Mouse (Mus musculus): Measurements from ENCODE around the gene Pbx1. TPM values are rescaled to one million over a fixed set of nuclear protein-coding genes. Genes with fewer than 3 reads are reported as not detected.

Pbx1 gene
- polyA plus RNA-seq, 1 experiment, result 46.9 TPM

GRCm38 (mm10) chr1:168215468-168215867 lies 216.6 kb downstream of the Pbx1 start:
- TF ChIP-seq CTCF (conservative IDR thresholded peaks at IDR 0.05; ENCODE audit: insufficient read depth, insufficient read length, low read depth, low read length), result no peak
- TF ChIP-seq POLR2A (IDR thresholded peaks at IDR 0.05; ENCODE audit: low read depth, low read length), result no peak
- H3K27me3 ChIP-seq (replicated peaks; ENCODE audit: control insufficient read depth, insufficient read depth, low read length), result no peaks in the 10 kb centered on the region
- H3K27ac ChIP-seq (ENCODE audit: insufficient read depth, low read depth, low read length), result no peak overlapping the region
- 32% methylated on average over 6 of the region's 6 CpGs for WGBS
- no peak overlapping the region for H3K4me3 ChIP-seq (ENCODE audit: insufficient read depth, low read depth, low read length)
- no peaks in the 10 kb centered on the region for H3K36me3 ChIP-seq (ENCODE audit: control insufficient read depth, insufficient read depth, low read length)
- H3K4me1 ChIP-seq (ENCODE audit: control insufficient read depth, insufficient read depth, low read length), result peaks cover 39% of the 10 kb centered on the region
- DNase-seq, result no peak

- 11% methylated on average over 5 of the region's 5 CpGs for WGBS
- Histone ChIP-seq H3K27me3 (replicated peaks; ENCODE audit: control insufficient read depth, insufficient read depth, low read length) (no peaks in the 10 kb centered on the region), H3K4me3 (ENCODE audit: insufficient read depth, low read depth, low read length) (no peak overlapping the region), H3K36me3 (ENCODE audit: control insufficient read depth, insufficient read depth, low read length) (no peaks in the 10 kb centered on the region; the same call in 1 of the 2 replicates), H3K27ac (ENCODE audit: insufficient read depth, low read depth, low read length) (no peak overlapping the region), H3K4me1 (ENCODE audit: control insufficient read depth, insufficient read depth, low read length) (peaks cover 28% of the 10 kb centered on the region; the same call in 1 of the 2 replicates)
- TF ChIP-seq POLR2A (IDR thresholded peaks at IDR 0.05; ENCODE audit: low read depth, low read length) (no peak), CTCF (conservative IDR thresholded peaks at IDR 0.05; ENCODE audit: insufficient read depth, insufficient read length, low read depth, low read length) (peak; percentile 95)
- DNase-seq, result peak; percentile 76
These were observed 218.0 kb downstream of the Pbx1 start for GRCm38 (mm10) chr1:168214040-168214443.

- Histone ChIP-seq H3K4me1 (ENCODE audit: control insufficient read depth, insufficient read depth, low read length) (peaks cover 26% of the 10 kb centered on the region; the same call in 1 of the 2 replicates), H3K36me3 (ENCODE audit: control insufficient read depth, insufficient read depth, low read length) (no peaks in the 10 kb centered on the region; the same call in 1 of the 2 replicates), H3K27ac (ENCODE audit: insufficient read depth, low read depth, low read length) (no peak overlapping the region), H3K4me3 (ENCODE audit: insufficient read depth, low read depth, low read length) (no peak overlapping the region), H3K27me3 (replicated peaks; ENCODE audit: control insufficient read depth, insufficient read depth, low read length) (no peaks in the 10 kb centered on the region)
- no peak for TF ChIP-seq POLR2A (IDR thresholded peaks at IDR 0.05; ENCODE audit: low read depth, low read length)
- no peak for TF ChIP-seq CTCF (conservative IDR thresholded peaks at IDR 0.05; ENCODE audit: insufficient read depth, insufficient read length, low read depth, low read length)
- no peak for DNase-seq
- WGBS, result 33% methylated on average over 3 of the region's 3 CpGs
These were observed 218.5 kb downstream of the Pbx1 start for GRCm38 (mm10) chr1:168213595-168213994.

GRCm38 (mm10) chr1:168210401-168210800 lies 221.7 kb downstream of the Pbx1 start:
- WGBS, result 94% methylated on average over 5 of the region's 5 CpGs
- Histone ChIP-seq H3K27ac (ENCODE audit: insufficient read depth, low read depth, low read length) (no peak overlapping the region), H3K4me3 (ENCODE audit: insufficient read depth, low read depth, low read length) (no peak overlapping the region), H3K27me3 (replicated peaks; ENCODE audit: control insufficient read depth, insufficient read depth, low read length) (no peaks in the 10 kb centered on the region), H3K4me1 (ENCODE audit: control insufficient read depth, insufficient read depth, low read length) (peaks cover 16% of the 10 kb centered on the region; the same call in 1 of the 2 replicates), H3K36me3 (ENCODE audit: control insufficient read depth, insufficient read depth, low read length) (no peaks in the 10 kb centered on the region; the same call in 1 of the 2 replicates)
- TF ChIP-seq POLR2A (IDR thresholded peaks at IDR 0.05; ENCODE audit: low read depth, low read length) (no peak), CTCF (conservative IDR thresholded peaks at IDR 0.05; ENCODE audit: insufficient read depth, insufficient read length, low read depth, low read length) (no peak)
- DNase-seq, result no peak

GRCm38 (mm10) chr1:168200570-168201156 lies 231.4 kb downstream of the Pbx1 start:
- 0 out of 2 replicates have a peak, but pooled peaks cover 2% of the 10 kb centered on the region for H3K4me1 ChIP-seq (ENCODE audit: control insufficient read depth, insufficient read depth, low read length)
- no peaks in the 10 kb centered on the region for H3K27me3 ChIP-seq (replicated peaks; ENCODE audit: control insufficient read depth, insufficient read depth, low read length)
- no peak overlapping the region for H3K27ac ChIP-seq (ENCODE audit: insufficient read depth, low read depth, low read length)
- H3K36me3 ChIP-seq (ENCODE audit: control insufficient read depth, insufficient read depth, low read length), result peaks cover 1% of the 10 kb centered on the region; the same call in 1 of the 2 replicates
- WGBS, result 93% methylated on average over 13 of the region's 13 CpGs
- no peak for DNase-seq
- no peak overlapping the region for H3K4me3 ChIP-seq (ENCODE audit: insufficient read depth, low read depth, low read length)
- TF ChIP-seq CTCF (conservative IDR thresholded peaks at IDR 0.05; ENCODE audit: insufficient read depth, insufficient read length, low read depth, low read length) (no peak), POLR2A (IDR thresholded peaks at IDR 0.05; ENCODE audit: low read depth, low read length) (no peak)

- H3K27me3 ChIP-seq (replicated peaks; ENCODE audit: control insufficient read depth, insufficient read depth, low read length), result no peaks in the 10 kb centered on the region
- no peak for DNase-seq
- WGBS, result 77% methylated on average over 5 of the region's 5 CpGs
These were observed 233.8 kb downstream of the Pbx1 start for GRCm38 (mm10) chr1:168198276-168198675.

GRCm38 (mm10) chr1:168197908-168198258 lies 234.2 kb downstream of the Pbx1 start:
- Histone ChIP-seq H3K4me1 (ENCODE audit: control insufficient read depth, insufficient read depth, low read length) (0 out of 2 replicates have a peak, but pooled peaks cover 2% of the 10 kb centered on the region), H3K36me3 (ENCODE audit: control insufficient read depth, insufficient read depth, low read length) (peaks cover 3% of the 10 kb centered on the region), H3K27me3 (replicated peaks; ENCODE audit: control insufficient read depth, insufficient read depth, low read length) (no peaks in the 10 kb centered on the region), H3K27ac (ENCODE audit: insufficient read depth, low read depth, low read length) (no peak overlapping the region), H3K4me3 (ENCODE audit: insufficient read depth, low read depth, low read length) (no peak overlapping the region)
- 81% methylated on average over 3 of the region's 3 CpGs for WGBS
- no peak for TF ChIP-seq CTCF (conservative IDR thresholded peaks at IDR 0.05; ENCODE audit: insufficient read depth, insufficient read length, low read depth, low read length)
- TF ChIP-seq POLR2A (IDR thresholded peaks at IDR 0.05; ENCODE audit: low read depth, low read length), result no peak
- no peak for DNase-seq

More at GRCm38 (mm10) chr1:168198276-168198675, 233.8 kb downstream of the Pbx1 start:
- Histone ChIP-seq H3K4me1 (ENCODE audit: control insufficient read depth, insufficient read depth, low read length) (0 out of 2 replicates have a peak, but pooled peaks cover 2% of the 10 kb centered on the region), H3K27ac (ENCODE audit: insufficient read depth, low read depth, low read length) (no peak overlapping the region), H3K36me3 (ENCODE audit: control insufficient read depth, insufficient read depth, low read length) (peaks cover 3% of the 10 kb centered on the region), H3K4me3 (ENCODE audit: insufficient read depth, low read depth, low read length) (no peak overlapping the region)
- TF ChIP-seq CTCF (conservative IDR thresholded peaks at IDR 0.05; ENCODE audit: insufficient read depth, insufficient read length, low read depth, low read length), result no peak
- no peak for TF ChIP-seq POLR2A (IDR thresholded peaks at IDR 0.05; ENCODE audit: low read depth, low read length)
